Mouse (Mus musculus): ENCODE results near the gene Gli3.
A peak's percentile ranks its signal among the peaks of the same experiment; 100 is the strongest.

The Gli3 gene

DNA sequence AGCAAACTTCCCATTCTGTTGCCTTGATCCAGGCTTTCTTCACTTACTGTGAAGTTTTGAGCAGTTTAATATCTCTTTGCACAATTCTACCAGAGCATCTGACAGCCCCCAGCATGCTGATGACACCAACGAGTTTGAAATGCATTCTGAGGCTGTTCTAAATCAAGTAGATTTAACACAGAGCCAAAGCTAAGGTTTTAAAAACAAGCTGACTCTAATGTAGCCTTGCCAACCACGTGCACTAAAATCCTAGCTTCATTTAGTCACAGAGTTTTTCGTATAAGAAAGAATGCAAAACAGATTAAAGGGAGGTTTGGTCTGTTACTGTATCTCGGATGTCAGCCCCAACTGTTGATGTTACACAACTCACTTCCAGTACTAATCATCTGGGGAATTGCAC is 279.7 kb downstream of the Gli3 start:
- DNase-seq: no peak

GRCm38 (mm10) chr13:15758835-15759632 is 296.0 kb downstream of the Gli3 start:
- DNase-seq: peak; percentile 72

- no peak for DNase-seq
Observed at GRCm38 (mm10) chr13:15759633-15760441, 296.8 kb downstream of the Gli3 start.

- DNase-seq: no peak
Observed at GRCm38 (mm10) chr13:15762291-15762690, 299.3 kb downstream of the Gli3 start.

DNA sequence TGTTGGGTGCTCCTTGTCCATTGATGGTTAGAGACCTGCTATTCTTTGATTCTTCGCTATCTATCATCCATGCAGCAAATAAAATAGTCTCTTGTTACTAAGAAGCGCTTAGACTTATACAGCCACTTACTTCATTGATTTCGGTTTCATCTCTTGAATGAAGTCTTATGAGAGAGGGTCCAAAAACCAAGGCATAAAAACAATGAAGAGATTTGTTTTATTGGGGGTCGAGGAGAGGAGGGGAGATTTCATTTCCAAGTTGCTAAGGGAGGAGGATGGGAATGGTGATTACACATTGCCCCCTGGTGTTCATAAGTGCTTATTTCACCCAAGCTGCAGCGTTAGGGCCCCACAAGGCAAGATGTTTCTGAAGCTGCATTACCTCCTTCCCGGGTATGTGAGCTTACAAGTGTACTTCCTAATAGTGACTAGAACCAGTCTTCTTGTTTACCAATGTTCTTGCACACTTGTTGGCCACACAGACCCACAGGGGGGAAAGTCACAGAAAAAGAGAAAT is 299.9 kb downstream of the Gli3 start:
- no peak for DNase-seq

GRCm38 (mm10) chr13:15777624-15778023 is 314.6 kb downstream of the Gli3 start:
- DNase-seq: no peak

Data from cerebellum, adult 11 months (tissue).